Mouse (Mus musculus) limb, embryonic 11.5 days (tissue): ENCODE measurements around the gene Larp6. TPM values are rescaled to one million over a fixed set of nuclear protein-coding genes. Genes with fewer than 3 reads are reported as not detected.

Source experiments
- ATAC-seq: fragments of 200-750 bp; cut with Nextera tagmentation; 2 replicates; pipeline ENCODE4 v1.8.0; 2017; ENCODE audit warnings: low read depth; ENCODE audit not compliant: insufficient number of reproducible peaks, low FRiP score, low TSS enrichment
- DNase-seq: peaks from one replicate; pipeline ENCODE4 v3.0.0-alpha.2; 2015; ENCODE audit warnings: low spot score
- H3K27ac ChIP-seq: fragments of 300-500 bp; sonication (generic); replicated peaks from 2 replicates; pipeline ENCODE4 v1.5.1; 2014; ENCODE audit warnings: low read depth, mild to moderate bottlenecking, low read length
- H3K27me3 ChIP-seq: fragments of 300-500 bp; sonication (generic); 2 replicates; pipeline ENCODE4 v1.6.1; 2014; ENCODE audit warnings: mild to moderate bottlenecking, low read length, mixed read lengths; ENCODE audit not compliant: control insufficient read depth, insufficient read depth
- H3K36me3 ChIP-seq: fragments of 300-500 bp; sonication (generic); 2 replicates; pipeline ENCODE4 v1.6.1; 2014; ENCODE audit warnings: mild to moderate bottlenecking, low read length, moderate library complexity, mixed read lengths; ENCODE audit not compliant: control insufficient read depth, insufficient read depth
- H3K4me1 ChIP-seq: fragments of 300-500 bp; sonication (generic); 2 replicates; pipeline ENCODE4 v1.6.1; 2014; ENCODE audit warnings: low read length, mixed read lengths; ENCODE audit not compliant: control insufficient read depth, insufficient read depth
- H3K4me2 ChIP-seq: fragments of 300-500 bp; sonication (generic); 2 replicates; pipeline ENCODE4 v1.6.1; 2014; ENCODE audit warnings: low read depth, mild to moderate bottlenecking, moderate library complexity; ENCODE audit not compliant: severe bottlenecking
- H3K4me3 ChIP-seq: fragments of 300-500 bp; sonication (generic); 2 replicates; pipeline ENCODE4 v1.5.1; 2014; ENCODE audit warnings: low read depth, low read length
- H3K9ac ChIP-seq: fragments of 300-500 bp; sonication (generic); 2 replicates; pipeline ENCODE4 v1.6.1; 2014; ENCODE audit warnings: mild to moderate bottlenecking, low read length
- H3K9me3 ChIP-seq: fragments of 300-500 bp; sonication (generic); 2 replicates; pipeline ENCODE4 v1.6.1; 2016; ENCODE audit warnings: low read length; ENCODE audit not compliant: control insufficient read depth
- WGBS: fragments of 180-500 bp; shearing (Covaris S2); extraction: QIAGEN DNeasy Blood & Tissue Kit; methylation state at CpG from one replicate; pipeline ENCODE4 v1.1.7; 2014; 5-methylcytosine and 5-hydroxymethylcytosine counted together
- polyA plus RNA-seq: library from polyadenylated mRNA; unstranded; fragments of >200 nt; fragmentation: Nextera tagmentation; extraction: Ambion mirVana; gene quantifications from 2 replicates; pipeline ENCODE4 v1.2.1, GENCODE M21; 2014

Larp6 gene
- polyA plus RNA-seq, 1 experiment from 2014 or later, result 1.3 TPM

DNA sequence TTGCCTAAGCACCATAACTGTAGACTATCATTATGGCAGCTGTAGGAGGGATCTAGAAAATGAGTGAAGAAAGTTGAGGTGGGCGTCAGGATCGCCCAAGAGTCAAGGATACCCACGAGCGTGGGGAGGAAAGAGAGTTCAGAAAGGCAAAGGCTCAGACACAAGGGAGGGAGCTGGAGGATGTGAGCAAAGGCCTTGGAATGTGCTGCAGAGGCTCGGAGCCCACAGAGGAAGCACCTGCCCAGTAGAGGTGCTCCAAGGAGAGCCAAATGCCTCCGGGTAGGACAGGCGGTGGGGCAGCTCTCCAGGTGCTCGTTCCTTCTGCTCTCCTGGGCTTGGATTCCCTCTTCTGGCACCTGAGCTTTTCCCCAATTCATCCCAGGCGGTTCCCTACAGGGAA, 64.1 kb downstream of the Larp6 start:
- DNase-seq, result no peak
- H3K4me3 ChIP-seq, result no peak overlapping the region
- H3K4me2 ChIP-seq, result no peak overlapping the region
- H3K4me1 ChIP-seq, result no peaks in the 10 kb centered on the region
- no peaks in the 10 kb centered on the region for H3K36me3 ChIP-seq
- no peak overlapping the region for H3K27ac ChIP-seq
- ATAC-seq, result no peak
- H3K27me3 ChIP-seq, result no peaks in the 10 kb centered on the region
- no peak overlapping the region for H3K9ac ChIP-seq
- WGBS, result 93% methylated on average over 9 of the region's 9 CpGs
- H3K9me3 ChIP-seq, result no peaks in the 10 kb centered on the region

- 85% methylated on average over 9 of the region's 9 CpGs for WGBS
Observed at GRCm38 (mm10) chr9:60782057-60782789, 69.4 kb downstream of the Larp6 start.

GRCm38 (mm10) chr9:60785069-60785468, 72.3 kb downstream of the Larp6 start:
- Histone ChIP-seq H3K9ac (no peak overlapping the region), H3K4me1 (no peaks in the 10 kb centered on the region), H3K4me2 (no peak overlapping the region), H3K4me3 (no peak overlapping the region), H3K9me3 (no peaks in the 10 kb centered on the region), H3K27ac (no peak overlapping the region), H3K36me3 (no peaks in the 10 kb centered on the region), H3K27me3 (no peaks in the 10 kb centered on the region)
- ATAC-seq (no peak), DNase-seq (no peak)
- WGBS, result 72% methylated on average over 4 of the region's 4 CpGs

More at GRCm38 (mm10) chr9:60782057-60782789, 69.4 kb downstream of the Larp6 start:
- DNase-seq, result no peak
- H3K9ac ChIP-seq, result no peak overlapping the region
- H3K27me3 ChIP-seq, result no peaks in the 10 kb centered on the region
- no peak overlapping the region for H3K27ac ChIP-seq
- no peak overlapping the region for H3K4me3 ChIP-seq
- ATAC-seq, result no peak
- H3K4me1 ChIP-seq, result no peaks in the 10 kb centered on the region
- H3K9me3 ChIP-seq, result no peaks in the 10 kb centered on the region
- H3K4me2 ChIP-seq, result no peak overlapping the region
- no peaks in the 10 kb centered on the region for H3K36me3 ChIP-seq

DNA sequence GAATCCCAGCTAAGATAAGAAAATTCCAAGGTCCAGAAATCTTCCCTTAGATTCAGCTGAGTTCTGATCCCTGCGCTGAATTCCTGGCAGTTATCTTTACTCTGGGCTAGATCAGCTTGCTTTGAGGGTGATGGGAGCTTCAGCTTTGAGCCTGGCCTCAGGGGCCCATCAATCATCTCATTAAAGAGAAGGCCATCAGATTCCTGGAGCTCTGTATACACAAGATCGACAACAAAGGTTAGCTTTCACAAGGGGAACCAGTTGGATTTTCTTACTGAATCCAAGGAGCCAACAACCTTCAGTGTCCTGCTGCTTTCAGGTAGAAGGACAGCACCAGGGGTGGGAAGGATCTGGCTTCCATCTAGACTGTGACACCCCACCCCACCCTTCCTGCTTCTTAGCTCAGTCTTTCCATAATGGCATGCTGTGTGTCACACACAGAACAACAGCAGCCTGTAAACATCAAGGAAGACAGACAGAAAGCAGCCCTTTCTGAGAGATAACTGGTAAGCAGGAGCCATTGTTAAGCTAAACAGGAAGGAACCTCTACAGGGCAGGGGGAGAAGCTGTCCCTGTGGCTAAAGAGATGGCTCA, 74.8 kb downstream of the Larp6 start:
- DNase-seq (no peak), ATAC-seq (no peak)
- H3K36me3 ChIP-seq, result no peaks in the 10 kb centered on the region
- H3K9ac ChIP-seq, result no peak overlapping the region
- no peaks in the 10 kb centered on the region for H3K4me1 ChIP-seq
- no peaks in the 10 kb centered on the region for H3K27me3 ChIP-seq
- WGBS, result 7% methylated on average over 2 of the region's 2 CpGs
- no peak overlapping the region for H3K4me3 ChIP-seq
- no peaks in the 10 kb centered on the region for H3K9me3 ChIP-seq
- H3K27ac ChIP-seq, result no peak overlapping the region
- H3K4me2 ChIP-seq, result no peak overlapping the region

Other genes starting within 250 kb of the Larp6 start
- 11.8 and 12.9 TPM in 2 replicates for gene Thsd4, start 190.9 kb upstream of the Larp6 start, polyA plus RNA-seq
- gene Lrrc49, start 24.8 kb upstream of the Larp6 start, polyA plus RNA-seq, result 26.5 and 28.1 TPM in 2 replicates
- gene Uaca, start 81.6 kb downstream of the Larp6 start, polyA plus RNA-seq, result 18.4 and 18.6 TPM in 2 replicates